Mouse (Mus musculus) kidney, adult 8-10 months (tissue): ENCODE data around the gene Stk38.
A peak's percentile ranks its signal among the peaks of the same experiment; 100 is the strongest.
"Not testable (repeated sequence)": the region's sequence is repeated elsewhere in the genome, so short reads cannot be mapped to it uniquely, and the experiment has no call there.

ENCODE experiments used
- DNase-seq, 2 experiments: peaks; one replicate each; pipeline ENCODE4 v3.0.0; 2022

Stk38 gene

GRCm38 (mm10) chr17:29005002-29005401 is 2.8 kb downstream of the Stk38 start:
- no peak for DNase-seq

- no peak for DNase-seq
Measured at GRCm38 (mm10) chr17:29003740-29004139, 4.1 kb downstream of the Stk38 start.

GRCm38 (mm10) chr17:29000465-29000864 is 7.3 kb downstream of the Stk38 start:
- DNase-seq, result no peak

- no peak for DNase-seq
Measured at GRCm38 (mm10) chr17:28994615-28995014, 13.2 kb downstream of the Stk38 start.

- DNase-seq, result not testable (repeated sequence)
Measured at GRCm38 (mm10) chr17:28993004-28993403, 14.8 kb downstream of the Stk38 start.

GRCm38 (mm10) chr17:28992105-28992504 is 15.7 kb downstream of the Stk38 start:
- DNase-seq, result peak; percentile 71 to 83

GRCm38 (mm10) chr17:28991286-28991685 is 16.5 kb downstream of the Stk38 start:
- no peak for DNase-seq

GRCm38 (mm10) chr17:28990060-28990459 is 17.7 kb downstream of the Stk38 start:
- no peak for DNase-seq

GRCm38 (mm10) chr17:28988996-28989395 is 18.8 kb downstream of the Stk38 start:
- DNase-seq, result no peak

GRCm38 (mm10) chr17:28988291-28988690 is 19.5 kb downstream of the Stk38 start:
- no peak for DNase-seq

GRCm38 (mm10) chr17:28987713-28988112 is 20.1 kb downstream of the Stk38 start:
- peak in 1 of 2 experiments; percentile 37 for DNase-seq

GRCm38 (mm10) chr17:28986833-28987232 is 21.0 kb downstream of the Stk38 start:
- DNase-seq, result peak in 1 of 2 experiments; percentile 38

GRCm38 (mm10) chr17:28984724-28985420 is 22.9 kb downstream of the Stk38 start:
- DNase-seq, result no peak

GRCm38 (mm10) chr17:28982591-28982990 is 25.2 kb downstream of the Stk38 start:
- DNase-seq, result no peak

GRCm38 (mm10) chr17:28981081-28981480 is 26.7 kb downstream of the Stk38 start:
- no peak for DNase-seq

GRCm38 (mm10) chr17:28979091-28979490 is 28.7 kb downstream of the Stk38 start:
- peak; percentile 66 to 67 for DNase-seq

GRCm38 (mm10) chr17:28970122-28970521 is 37.7 kb downstream of the Stk38 start:
- no peak for DNase-seq

GRCm38 (mm10) chr17:28967021-28967610 is 40.7 kb downstream of the Stk38 start:
- DNase-seq, result no peak

- peak; percentile 66 to 72 for DNase-seq
Measured at GRCm38 (mm10) chr17:28961596-28961995, 46.2 kb downstream of the Stk38 start.

- no peak for DNase-seq
Measured at GRCm38 (mm10) chr17:28960597-28960996, 47.2 kb downstream of the Stk38 start.

- no peak for DNase-seq
Measured at GRCm38 (mm10) chr17:28954416-28954815, 53.4 kb downstream of the Stk38 start.

- no peak for DNase-seq
Measured at GRCm38 (mm10) chr17:28953251-28953650, 54.5 kb downstream of the Stk38 start.

GRCm38 (mm10) chr17:28951831-28952799 is 55.7 kb downstream of the Stk38 start, which contains the start of gene Kctd20:
Kctd20 (plus strand) TSS chr17:28951950.
- peak; percentile 90 to 94 for DNase-seq
